Mouse (Mus musculus): Measurements from ENCODE around the gene Fxyd6.

The Fxyd6 gene

GRCm38 (mm10) chr9:45370117-45370561 lies at the start of gene Fxyd6:
Gene Fxyd6, plus strand, starts transcription at chr9:45370185.
- DNase-seq (ENCODE audit: low read depth, low spot score), result no peak

GRCm38 (mm10) chr9:45321465-45321864 lies 48.5 kb upstream of the Fxyd6 start:
- no peak for DNase-seq (ENCODE audit: low read depth, low spot score)

GRCm38 (mm10) chr9:45321946-45322430 lies 48.0 kb upstream of the Fxyd6 start:
- DNase-seq (ENCODE audit: low read depth, low spot score), result no peak

- no peak for DNase-seq (ENCODE audit: low read depth, low spot score)
Observed at GRCm38 (mm10) chr9:45326390-45326789, 43.6 kb upstream of the Fxyd6 start.

DNA sequence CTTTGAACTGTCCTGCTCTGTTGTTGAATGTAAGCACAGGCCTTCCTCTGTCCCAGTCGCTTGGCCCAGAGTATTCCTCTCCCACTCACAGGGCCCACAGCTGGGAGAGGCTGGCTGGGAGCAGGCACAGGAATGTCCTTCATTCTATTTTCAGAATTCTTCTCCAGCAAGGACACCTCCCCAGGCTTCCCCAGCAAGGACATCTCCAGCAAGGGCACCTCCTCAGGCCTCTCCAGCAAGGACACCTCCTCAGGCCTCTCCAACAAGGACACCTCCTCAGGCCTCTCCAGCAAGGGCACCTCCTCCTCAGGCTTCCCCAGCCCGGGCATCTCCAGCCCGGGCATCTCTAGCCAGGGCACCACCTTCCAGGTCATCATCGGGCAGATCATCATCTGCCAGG lies 41.7 kb upstream of the Fxyd6 start:
- DNase-seq (ENCODE audit: low read depth, low spot score), result no peak

DNA sequence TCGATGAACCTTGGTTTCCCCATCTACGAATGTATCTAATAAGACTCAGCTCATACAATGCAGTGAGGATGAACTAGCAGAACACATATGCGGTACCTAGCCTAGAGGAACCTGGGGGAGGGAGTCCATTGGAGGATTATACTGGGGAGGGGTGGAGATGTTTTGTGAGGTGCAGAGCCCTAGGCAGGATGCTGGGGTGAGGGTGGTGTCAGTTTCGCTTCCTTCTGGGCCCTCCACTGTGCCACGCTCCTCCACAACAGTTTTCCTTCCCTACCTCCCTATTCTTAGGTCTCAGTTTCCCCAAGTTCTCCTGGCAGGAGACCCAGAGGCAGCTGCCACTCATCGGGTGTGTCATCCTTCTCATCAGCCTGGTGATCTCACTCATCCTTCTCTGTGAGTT lies 40.4 kb upstream of the Fxyd6 start:
- no peak for DNase-seq (ENCODE audit: low read depth, low spot score)

GRCm38 (mm10) chr9:45337406-45337805 lies 32.6 kb upstream of the Fxyd6 start:
- DNase-seq (ENCODE audit: low read depth, low spot score), result no peak

GRCm38 (mm10) chr9:45343066-45343465 lies 26.9 kb upstream of the Fxyd6 start:
- DNase-seq (ENCODE audit: low read depth, low spot score), result no peak

GRCm38 (mm10) chr9:45345516-45345915 lies 24.5 kb upstream of the Fxyd6 start:
- DNase-seq (ENCODE audit: low read depth, low spot score), result no peak

DNA sequence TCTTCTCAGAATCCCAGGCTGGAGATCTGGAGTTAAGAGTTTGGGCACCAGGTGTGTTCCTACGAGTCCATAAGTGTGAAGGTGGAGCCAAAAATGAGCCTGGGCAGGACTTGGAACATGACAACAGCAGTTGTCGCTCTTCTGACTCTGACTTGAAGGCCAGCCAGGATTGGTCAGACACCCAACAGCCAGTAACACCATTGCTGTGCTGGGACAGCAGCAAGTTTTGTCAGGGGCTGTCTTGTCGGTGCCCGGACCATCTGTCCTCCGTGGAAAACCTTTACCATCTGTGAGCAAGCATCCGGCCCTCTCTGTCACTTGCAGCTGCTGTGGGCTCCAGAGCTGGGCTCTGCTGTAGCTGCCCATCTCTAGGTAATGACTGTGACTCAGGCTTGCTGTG lies 23.7 kb upstream of the Fxyd6 start:
- DNase-seq (ENCODE audit: low read depth, low spot score), result no peak

GRCm38 (mm10) chr9:45348560-45348959 lies 21.4 kb upstream of the Fxyd6 start:
- no peak for DNase-seq (ENCODE audit: low read depth, low spot score)

GRCm38 (mm10) chr9:45349181-45349580 lies 20.8 kb upstream of the Fxyd6 start:
- DNase-seq (ENCODE audit: low read depth, low spot score), result no peak

DNA sequence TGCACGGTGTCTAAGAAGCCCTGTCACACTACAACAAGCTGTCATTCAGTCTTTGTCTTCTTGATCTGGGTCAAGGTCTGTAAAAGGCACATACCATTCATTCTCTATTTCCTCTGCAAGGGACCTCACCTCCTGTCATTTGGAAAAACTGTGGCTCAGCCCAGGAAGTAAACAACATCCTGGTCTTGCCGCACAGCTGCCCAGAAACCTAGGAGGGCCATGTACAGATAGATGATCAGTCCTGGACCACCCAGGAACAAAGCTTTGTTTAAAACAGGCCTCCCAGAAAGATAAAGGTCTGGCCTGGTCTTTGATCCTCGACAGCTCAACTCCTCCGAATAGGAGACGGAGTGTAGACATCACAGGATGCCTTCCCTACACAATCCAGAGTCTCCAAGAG lies 20.1 kb upstream of the Fxyd6 start:
- no peak for DNase-seq (ENCODE audit: low read depth, low spot score)

- DNase-seq (ENCODE audit: low read depth, low spot score), result no peak
Observed at GRCm38 (mm10) chr9:45355192-45355591, 14.8 kb upstream of the Fxyd6 start.

- DNase-seq (ENCODE audit: low read depth, low spot score), result no peak
Observed at GRCm38 (mm10) chr9:45358356-45358755, 11.6 kb upstream of the Fxyd6 start.

GRCm38 (mm10) chr9:45362051-45362461 lies 7.9 kb upstream of the Fxyd6 start:
- no peak for DNase-seq (ENCODE audit: low read depth, low spot score)

DNA sequence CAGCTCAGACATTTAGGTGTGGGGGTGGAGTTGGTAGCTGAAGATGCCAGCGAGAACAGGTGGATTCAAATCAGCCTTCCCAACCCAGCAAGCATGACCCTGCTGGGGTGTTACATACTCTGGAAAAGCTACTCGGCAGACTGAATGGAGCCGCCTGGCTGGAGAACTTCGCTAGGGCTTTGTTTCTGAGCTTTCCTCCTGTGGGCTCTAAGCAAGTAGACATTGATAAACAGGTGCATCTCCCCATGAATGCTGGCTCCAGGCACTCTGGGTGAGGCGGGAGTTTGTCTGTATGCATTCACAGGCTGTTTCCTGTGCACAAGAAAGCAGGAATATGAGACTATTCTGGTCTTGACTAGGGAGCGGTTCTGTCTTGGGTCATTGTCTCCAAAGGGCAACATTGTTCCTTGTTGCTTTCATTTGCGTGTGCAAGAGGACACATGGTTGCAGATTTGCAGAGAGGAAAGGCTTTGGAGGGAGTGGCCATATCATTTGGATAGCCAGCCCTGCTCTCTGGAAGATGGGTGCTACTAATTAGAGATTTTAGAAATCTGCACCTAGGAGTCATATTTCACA lies 6.3 kb upstream of the Fxyd6 start:
- no peak for DNase-seq (ENCODE audit: low read depth, low spot score)

GRCm38 (mm10) chr9:45367716-45368115 lies 2.3 kb upstream of the Fxyd6 start:
- DNase-seq (ENCODE audit: low read depth, low spot score), result no peak

DNA sequence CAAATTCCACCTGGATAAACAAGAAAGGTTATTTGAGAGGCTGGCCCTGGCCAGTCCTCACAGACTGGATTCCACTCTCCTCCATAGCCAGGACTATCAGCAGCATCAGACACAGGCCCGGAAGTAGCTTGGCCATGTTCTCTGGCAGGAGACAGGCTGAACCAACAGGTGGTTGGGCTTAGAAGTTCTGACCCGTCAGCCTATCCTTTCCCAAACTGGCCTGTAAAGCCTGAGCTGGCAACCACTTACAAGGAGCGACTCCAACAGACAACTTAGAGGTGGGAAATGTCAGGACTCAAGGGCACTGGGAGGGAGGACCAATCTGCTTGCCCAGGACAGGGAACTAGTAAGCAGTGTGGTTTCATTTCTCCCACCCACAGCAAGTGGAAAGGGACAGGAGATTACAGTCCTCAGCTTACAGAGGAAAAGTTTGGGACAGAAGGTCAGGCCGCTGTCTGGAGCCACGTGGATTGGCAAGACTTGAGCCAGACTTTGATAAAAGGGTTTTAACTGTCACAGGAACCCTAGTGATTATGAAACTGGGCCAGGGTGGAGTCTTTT lies 1.6 kb upstream of the Fxyd6 start:
- DNase-seq (ENCODE audit: low read depth, low spot score), result no peak

DNA sequence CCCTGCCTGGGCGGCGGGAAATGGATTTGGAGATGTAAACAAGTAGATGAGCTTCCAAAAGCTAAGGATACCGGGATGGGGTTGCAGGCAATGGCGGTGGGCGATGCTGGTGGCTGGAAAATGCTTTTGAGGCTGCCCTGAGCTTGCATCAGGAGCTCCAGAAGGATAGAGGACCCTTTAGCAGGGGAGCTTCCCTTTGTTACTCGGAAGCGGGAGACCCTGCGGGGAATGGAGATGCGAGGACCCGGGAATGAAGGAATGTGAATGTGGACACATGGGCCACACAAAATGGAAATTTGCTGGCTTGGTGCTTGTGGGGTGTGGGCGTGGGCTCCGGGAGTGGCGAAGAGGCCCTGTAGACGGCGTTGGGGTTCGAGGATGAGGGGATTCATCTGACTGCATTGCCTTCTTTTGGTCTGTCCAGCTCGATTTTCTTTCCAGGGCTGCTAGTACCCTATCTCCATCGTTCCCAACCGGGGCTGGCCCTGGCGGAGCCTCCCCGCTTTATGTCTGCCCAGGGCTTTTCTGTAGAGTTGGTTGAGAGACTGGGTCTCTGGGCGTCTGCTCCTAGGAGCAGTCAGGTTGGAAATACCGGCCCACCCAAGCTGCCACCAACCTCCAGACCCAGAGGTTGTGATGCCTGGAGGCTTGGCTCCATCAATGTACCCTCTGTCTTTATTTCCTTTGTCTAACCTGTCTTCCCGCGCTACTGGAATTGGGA lies 791 bp downstream of the Fxyd6 start:
- DNase-seq (ENCODE audit: low read depth, low spot score), result no peak

DNA sequence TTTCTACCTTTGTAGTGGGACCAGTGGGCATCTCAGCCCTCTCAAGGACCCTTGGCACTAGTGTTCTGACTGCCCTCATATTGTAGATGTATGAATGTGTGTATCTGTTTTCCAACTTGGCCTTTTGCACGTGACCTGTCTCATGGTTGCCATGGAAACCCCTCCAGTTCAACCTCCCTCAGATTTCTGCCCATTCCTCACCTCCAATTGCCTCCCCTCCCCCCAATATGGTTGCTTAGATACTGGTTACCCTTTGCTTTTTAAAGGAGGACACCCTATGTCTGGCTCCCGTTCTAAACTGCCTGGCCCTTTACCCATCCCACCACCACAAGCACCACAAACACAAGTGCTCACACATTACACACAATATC lies 1.3 kb downstream of the Fxyd6 start:
- no peak for DNase-seq (ENCODE audit: low read depth, low spot score)

GRCm38 (mm10) chr9:45373896-45374295 lies 3.9 kb downstream of the Fxyd6 start:
- DNase-seq (ENCODE audit: low read depth, low spot score), result no peak

DNA sequence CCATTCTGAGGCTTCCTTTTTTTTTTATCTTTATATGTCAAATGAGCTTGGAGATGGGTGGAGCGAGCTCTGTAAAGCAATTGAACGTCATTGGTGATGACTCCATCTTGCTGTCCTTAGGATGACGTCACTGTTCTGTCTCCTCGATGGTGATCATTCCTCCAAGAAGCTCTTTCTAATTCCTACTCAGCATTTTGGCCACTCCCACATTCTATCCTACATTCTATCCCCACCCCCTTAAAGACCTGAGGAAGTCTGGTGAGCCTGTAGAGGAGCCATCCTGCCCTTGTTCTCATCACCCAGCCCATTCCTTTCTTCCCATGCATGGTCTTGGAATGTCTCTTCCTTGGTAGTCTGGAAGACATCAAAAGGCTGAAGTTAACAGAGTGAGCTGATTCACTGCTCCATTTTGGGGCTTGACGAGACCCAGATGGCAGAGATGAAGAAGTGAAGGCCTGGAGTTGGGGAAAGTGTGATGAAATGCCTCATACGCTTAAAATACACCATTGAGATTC lies 5.1 kb downstream of the Fxyd6 start:
- no peak for DNase-seq (ENCODE audit: low read depth, low spot score)

Measured in retina, adult 2 months (tissue).